Mouse (Mus musculus) heart, adult 8-10 months (tissue): ENCODE results near the gene Aatf. TPM values are rescaled to one million over a fixed set of nuclear protein-coding genes. Genes with fewer than 3 reads are reported as not detected.

Experiments used
- DNase-seq: peaks from one replicate; pipeline ENCODE4 v3.0.0; 2022; ENCODE audit warnings: low spot score
- total RNA-seq, 4 experiments: library from RNA; stranded (reverse); gene quantifications; 2 replicates each; pipeline ENCODE4 v1.2.4; 2022

The Aatf gene
- total RNA-seq, 4 experiments from 2014 or later, result 12.9 to 14.3 (median 13.1) TPM

DNA sequence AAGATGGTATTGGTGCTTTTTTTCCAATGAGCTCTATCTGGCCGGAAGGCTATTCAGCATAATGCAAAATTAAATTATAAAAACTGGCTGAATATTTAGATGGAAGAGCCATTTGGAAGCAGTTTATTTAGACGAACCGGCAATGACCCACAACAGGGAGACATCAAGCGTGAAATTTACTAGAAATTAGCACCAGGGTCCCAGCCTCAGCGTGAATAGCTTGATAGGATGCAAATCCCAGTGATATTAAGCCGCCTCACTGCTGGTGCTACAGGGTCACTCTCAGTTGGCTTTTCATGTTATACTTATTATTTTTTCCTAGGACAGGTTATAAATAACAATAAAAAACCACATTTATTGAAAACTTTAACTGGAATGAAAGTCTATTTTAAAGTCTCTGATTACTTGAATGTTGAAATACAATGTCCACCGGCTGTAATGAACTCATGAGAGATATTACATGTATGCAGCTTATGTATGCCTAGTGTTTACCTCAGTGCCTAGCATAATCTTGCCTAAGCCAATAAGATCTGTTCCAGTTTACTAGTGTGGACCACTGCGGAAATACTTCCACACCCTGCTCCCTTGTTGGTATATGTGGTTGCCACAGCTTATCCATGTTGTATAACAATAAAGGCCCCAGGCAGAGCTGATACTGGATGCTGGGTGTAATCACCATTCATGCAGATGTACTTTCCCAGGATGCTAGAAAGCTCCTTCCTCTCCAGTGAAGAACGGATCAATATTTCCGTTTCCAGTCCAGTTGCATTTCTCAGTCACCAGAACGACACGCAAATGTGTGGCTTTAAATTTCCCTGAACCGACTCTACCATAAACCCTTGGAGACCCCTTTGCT lies 136.6 kb downstream of the Aatf start:
- DNase-seq, result no peak

DNA sequence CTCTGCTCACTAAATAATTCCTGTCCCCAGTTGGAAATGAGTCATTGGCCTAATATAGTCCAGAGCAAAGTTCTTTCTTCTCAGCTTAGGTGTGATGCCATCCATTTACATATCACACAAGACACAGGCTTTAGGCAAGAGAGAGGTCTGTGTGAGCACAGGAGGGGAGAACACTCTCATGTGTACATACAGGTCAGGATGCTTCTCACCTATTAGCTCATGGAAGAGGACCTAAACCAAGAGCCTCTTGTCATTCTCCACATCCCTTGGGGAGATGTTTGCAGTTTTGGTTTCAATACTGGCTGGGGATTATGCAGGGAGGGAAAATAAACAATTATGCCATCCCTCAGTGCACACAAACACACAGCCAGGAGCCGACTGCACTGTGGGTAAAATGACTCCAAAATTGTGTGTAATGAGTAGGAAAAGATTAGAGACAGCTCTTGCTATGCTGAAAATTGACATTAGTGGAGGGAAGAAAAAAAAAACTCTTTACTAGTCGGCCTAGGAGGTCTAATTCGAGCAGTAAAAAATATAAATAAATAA lies 137.3 kb downstream of the Aatf start:
- DNase-seq, result no peak

DNA sequence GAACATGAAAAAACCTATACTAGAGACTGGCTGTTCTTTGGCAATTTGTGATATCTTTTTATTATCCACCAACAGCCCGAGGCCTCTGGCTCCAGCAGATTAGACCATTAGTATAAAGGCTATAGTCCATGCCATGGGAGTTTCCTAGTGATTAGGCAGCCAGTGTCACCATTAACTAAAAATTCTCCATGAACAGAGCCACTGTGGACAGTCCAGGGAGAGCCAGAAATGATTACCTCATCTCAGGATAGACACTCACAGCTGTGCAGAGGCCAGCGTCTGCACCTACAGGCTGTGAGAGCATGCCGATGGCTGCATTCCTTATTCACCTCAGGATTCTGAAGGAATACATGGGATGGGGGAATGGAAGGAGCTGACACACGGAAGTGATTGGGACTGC lies 140.2 kb downstream of the Aatf start:
- DNase-seq, result no peak

Other genes starting within 250 kb of the Aatf start
- gene Lhx1, start 12.0 kb upstream of the Aatf start, total RNA-seq, result not detected